Mouse (Mus musculus): ENCODE data around the gene Igsf21.

Igsf21 gene

GRCm38 (mm10) chr4:139978716-139979115 is 267.9 kb downstream of the Igsf21 start:
- DNase-seq (ENCODE audit: low spot score in 2 of 2) = no peak

- no peak for DNase-seq (ENCODE audit: low spot score in 2 of 2)
Measured at GRCm38 (mm10) chr4:139977308-139977781, 269.2 kb downstream of the Igsf21 start.

All from left cerebral cortex, adult 9 months (tissue).